Mouse (Mus musculus) midbrain, embryonic 12.5 days (tissue): Measurements from ENCODE around the gene Gcnt4. TPM values are rescaled to one million over a fixed set of nuclear protein-coding genes. Genes with fewer than 3 reads are reported as not detected.

Source experiments
- ATAC-seq: fragments of 200-750 bp; cut with Nextera tagmentation; 2 replicates; pipeline ENCODE4 v1.8.0; 2017; ENCODE audit warnings: low read depth, moderate TSS enrichment, moderate library complexity; ENCODE audit not compliant: low FRiP score
- H3K27ac ChIP-seq: fragments of 300-500 bp; sonication (generic); replicated peaks from 2 replicates; pipeline ENCODE4 v1.5.1; 2016; ENCODE audit warnings: mild to moderate bottlenecking
- H3K27me3 ChIP-seq: fragments of 300-500 bp; sonication (generic); 2 replicates; pipeline ENCODE4 v1.6.1; 2016; ENCODE audit warnings: mild to moderate bottlenecking
- H3K36me3 ChIP-seq: fragments of 300-500 bp; sonication (generic); 2 replicates; pipeline ENCODE4 v1.6.1; 2016
- H3K4me1 ChIP-seq: fragments of 300-500 bp; sonication (generic); 2 replicates; pipeline ENCODE4 v1.6.1; 2016
- H3K4me2 ChIP-seq: fragments of 300-500 bp; sonication (generic); replicated peaks from 2 replicates; pipeline ENCODE4 v1.6.1; 2016; ENCODE audit warnings: mild to moderate bottlenecking, moderate library complexity
- H3K4me3 ChIP-seq: fragments of 300-500 bp; sonication (generic); 2 replicates; pipeline ENCODE4 v1.5.1; 2016; ENCODE audit warnings: mild to moderate bottlenecking
- H3K9ac ChIP-seq: fragments of 300-500 bp; sonication (generic); replicated peaks from 2 replicates; pipeline ENCODE4 v1.6.1; 2016; ENCODE audit warnings: mild to moderate bottlenecking, moderate library complexity
- H3K9me3 ChIP-seq: fragments of 300-500 bp; sonication (generic); 2 replicates; pipeline ENCODE4 v1.6.1; 2016; ENCODE audit warnings: mild to moderate bottlenecking
- WGBS: fragments of 180-500 bp; shearing (Covaris S2); methylation state at CpG from one replicate; pipeline ENCODE4 v1.1.7; 2016; 5-methylcytosine and 5-hydroxymethylcytosine counted together
- polyA plus RNA-seq: library from polyadenylated mRNA; unstranded; fragments of >200 nt; fragmentation: Nextera tagmentation; extraction: Ambion mirVana; gene quantifications from 2 replicates; pipeline ENCODE4 v1.2.1, GENCODE M21; 2016

The Gcnt4 gene
- polyA plus RNA-seq, 1 experiment from 2014 or later = 0.23 TPM

GRCm38 (mm10) chr13:96983251-96984126 lies 59.0 kb downstream of the Gcnt4 start:
- H3K27me3 ChIP-seq = no peaks in the 10 kb centered on the region

GRCm38 (mm10) chr13:96984688-96985087 lies 60.2 kb downstream of the Gcnt4 start:
- no peak overlapping the region for H3K4me3 ChIP-seq
- no peak overlapping the region for H3K27ac ChIP-seq
- ATAC-seq = no peak
- no peaks in the 10 kb centered on the region for H3K4me1 ChIP-seq
- no peak overlapping the region for H3K9ac ChIP-seq
- no peak overlapping the region for H3K4me2 ChIP-seq
- H3K27me3 ChIP-seq = no peaks in the 10 kb centered on the region
- H3K36me3 ChIP-seq = no peaks in the 10 kb centered on the region
- 77% methylated on average over 5 of the region's 5 CpGs for WGBS
- no peaks in the 10 kb centered on the region for H3K9me3 ChIP-seq

More at GRCm38 (mm10) chr13:96983251-96984126, 59.0 kb downstream of the Gcnt4 start:
- Histone ChIP-seq H3K36me3 (no peaks in the 10 kb centered on the region), H3K9me3 (no peaks in the 10 kb centered on the region), H3K4me1 (no peaks in the 10 kb centered on the region), H3K27ac (no peak overlapping the region), H3K4me2 (no peak overlapping the region), H3K9ac (no peak overlapping the region), H3K4me3 (no peak overlapping the region)
- 77% methylated on average over 26 of the region's 26 CpGs for WGBS
- no peak for ATAC-seq

DNA sequence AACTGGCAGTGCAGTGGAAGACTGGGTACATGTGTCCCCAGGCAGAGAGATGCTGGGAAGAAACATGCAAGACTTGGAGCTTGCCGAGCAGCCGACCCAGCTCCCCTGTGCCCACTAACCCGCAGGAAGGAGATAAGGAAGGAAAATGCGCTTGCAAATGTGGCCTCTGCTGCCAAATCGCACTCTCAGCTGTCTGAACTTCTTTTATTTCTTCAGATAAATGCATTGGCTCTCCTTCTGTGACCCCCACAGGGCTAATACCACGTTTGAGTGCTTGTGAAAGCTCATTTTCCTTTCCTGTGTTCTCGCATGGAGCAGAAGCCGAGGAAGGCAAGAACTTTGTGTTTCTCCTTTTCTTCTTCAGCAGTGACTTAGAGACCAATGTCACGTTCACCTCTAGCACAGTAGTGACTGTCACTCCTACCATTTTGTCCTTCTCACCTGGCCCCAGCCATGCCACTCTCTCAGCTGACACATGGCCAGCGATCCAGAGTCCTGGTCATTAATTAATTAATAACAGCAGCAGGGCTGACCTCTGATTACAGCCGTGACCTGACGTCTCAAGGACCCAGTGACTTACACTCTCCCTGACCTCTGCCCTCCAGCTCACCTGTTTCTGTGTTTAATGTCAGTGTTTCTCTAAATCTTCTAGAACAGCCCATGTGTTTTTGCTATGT lies 61.2 kb downstream of the Gcnt4 start:
- H3K27me3 ChIP-seq = no peaks in the 10 kb centered on the region
- ATAC-seq = no peak
- WGBS = 68% methylated on average over 12 of the region's 12 CpGs

DNA sequence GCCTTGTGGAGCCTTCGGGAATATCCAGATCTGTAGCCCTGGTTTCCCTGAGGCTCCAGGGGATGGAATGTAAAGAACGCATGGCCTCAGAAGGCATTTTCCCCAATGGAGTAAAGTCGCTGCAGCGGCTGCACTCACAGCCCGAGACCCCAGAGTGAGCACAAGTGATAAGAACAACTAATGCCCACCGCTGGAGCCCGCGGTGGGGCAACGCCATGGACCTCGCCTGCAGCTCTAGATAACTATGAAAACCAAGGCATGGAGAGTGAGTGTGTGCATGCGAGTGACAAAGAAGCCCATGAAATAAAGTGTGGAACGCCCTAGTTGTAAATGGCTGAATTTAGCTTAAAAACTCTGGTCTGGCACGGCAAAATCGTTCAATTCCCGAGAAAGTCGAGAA lies 64.6 kb downstream of the Gcnt4 start:
- no peak overlapping the region for H3K4me3 ChIP-seq
- no peak for ATAC-seq
- no peak overlapping the region for H3K9ac ChIP-seq
- WGBS = 94% methylated on average over 16 of the region's 16 CpGs
- H3K4me1 ChIP-seq = no peaks in the 10 kb centered on the region
- no peak overlapping the region for H3K27ac ChIP-seq
- H3K4me2 ChIP-seq = no peak overlapping the region
- no peaks in the 10 kb centered on the region for H3K36me3 ChIP-seq
- H3K9me3 ChIP-seq = no peaks in the 10 kb centered on the region
- H3K27me3 ChIP-seq = no peaks in the 10 kb centered on the region

More for the DNA sequence above, 61.2 kb downstream of the Gcnt4 start:
- no peaks in the 10 kb centered on the region for H3K9me3 ChIP-seq
- H3K36me3 ChIP-seq = no peaks in the 10 kb centered on the region
- no peak overlapping the region for H3K4me3 ChIP-seq
- no peaks in the 10 kb centered on the region for H3K4me1 ChIP-seq
- H3K4me2 ChIP-seq = no peak overlapping the region
- no peak overlapping the region for H3K27ac ChIP-seq
- H3K9ac ChIP-seq = no peak overlapping the region

GRCm38 (mm10) chr13:96990045-96990444 lies 65.6 kb downstream of the Gcnt4 start:
- ATAC-seq = no peak
- H3K4me1 ChIP-seq = no peaks in the 10 kb centered on the region
- no peaks in the 10 kb centered on the region for H3K9me3 ChIP-seq
- no peaks in the 10 kb centered on the region for H3K27me3 ChIP-seq
- no peaks in the 10 kb centered on the region for H3K36me3 ChIP-seq
- no peak overlapping the region for H3K4me3 ChIP-seq
- no peak overlapping the region for H3K9ac ChIP-seq
- WGBS = 97% methylated on average over 3 of the region's 3 CpGs
- H3K4me2 ChIP-seq = no peak overlapping the region
- H3K27ac ChIP-seq = no peak overlapping the region

DNA sequence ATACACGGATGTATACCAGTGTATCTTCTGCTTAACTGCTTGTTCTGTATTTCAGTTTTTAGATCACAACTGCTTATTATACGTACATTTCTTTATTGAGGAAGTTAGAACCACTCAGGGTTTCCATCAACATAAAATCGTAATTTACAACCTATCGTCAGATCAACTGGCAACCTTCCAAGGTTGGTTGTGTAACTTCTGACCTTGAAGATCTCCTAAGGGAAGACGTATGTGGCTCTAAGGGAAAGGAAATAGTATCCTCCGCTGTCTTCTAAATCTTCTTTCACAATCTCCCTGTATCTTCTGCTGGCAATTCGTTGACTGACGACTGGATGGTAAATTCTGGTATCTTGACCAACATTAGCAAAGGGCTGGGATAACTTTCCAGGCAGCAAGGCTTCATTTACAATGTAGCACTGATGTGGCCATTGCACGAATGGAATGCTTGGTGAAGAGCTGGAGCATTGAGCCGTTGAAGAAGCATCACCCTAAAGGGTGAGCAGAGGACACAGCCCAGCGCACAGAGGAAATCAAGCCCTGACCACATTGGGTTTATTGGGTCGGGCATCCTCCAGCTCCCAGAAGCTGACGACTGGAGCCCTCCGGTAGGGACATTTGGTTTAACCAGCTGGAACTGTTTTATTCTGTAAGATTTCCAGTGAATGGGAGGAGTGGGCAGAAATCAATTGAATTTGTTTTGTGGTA lies 66.2 kb downstream of the Gcnt4 start:
- Histone ChIP-seq H3K9ac (no peak overlapping the region), H3K4me3 (no peak overlapping the region), H3K27ac (no peak overlapping the region), H3K9me3 (no peaks in the 10 kb centered on the region), H3K4me1 (no peaks in the 10 kb centered on the region), H3K36me3 (no peaks in the 10 kb centered on the region), H3K27me3 (no peaks in the 10 kb centered on the region), H3K4me2 (no peak overlapping the region)
- WGBS = 85% methylated on average over 14 of the region's 14 CpGs
- ATAC-seq = no peak

DNA sequence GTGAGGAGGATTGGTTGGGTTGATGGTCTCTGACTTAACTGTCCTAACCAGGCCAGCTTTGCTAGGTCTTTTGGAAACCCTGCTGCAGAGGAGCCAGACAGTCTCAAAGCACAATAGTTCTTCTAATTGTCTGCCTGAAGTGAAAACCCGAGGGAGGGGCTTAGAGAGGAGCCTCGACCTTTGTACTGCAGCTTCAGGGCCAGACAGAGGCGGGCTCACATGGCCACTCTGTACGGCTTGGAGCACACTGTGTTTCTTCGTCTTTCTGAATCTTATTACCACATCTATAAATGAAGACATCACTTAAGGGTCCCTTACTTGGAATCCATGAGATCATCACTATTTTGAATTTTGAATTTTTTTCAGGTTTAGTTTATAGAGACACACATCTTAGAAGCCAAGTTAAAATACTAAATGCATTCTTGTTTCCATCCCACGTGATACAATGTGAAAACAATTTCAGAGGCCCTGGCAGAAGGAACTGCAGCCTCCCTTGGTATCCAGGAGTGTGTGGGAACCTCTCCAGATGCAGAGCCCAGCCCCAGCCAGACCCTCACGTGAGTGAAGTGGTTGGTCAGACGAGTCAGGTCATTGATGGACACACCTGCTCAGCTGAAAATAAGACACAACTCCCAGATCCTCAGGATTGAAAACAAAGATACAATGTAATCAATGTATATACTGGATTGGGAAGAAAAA lies 69.0 kb downstream of the Gcnt4 start:
- no peak for ATAC-seq
- WGBS = 36% methylated on average over 8 of the region's 8 CpGs

DNA sequence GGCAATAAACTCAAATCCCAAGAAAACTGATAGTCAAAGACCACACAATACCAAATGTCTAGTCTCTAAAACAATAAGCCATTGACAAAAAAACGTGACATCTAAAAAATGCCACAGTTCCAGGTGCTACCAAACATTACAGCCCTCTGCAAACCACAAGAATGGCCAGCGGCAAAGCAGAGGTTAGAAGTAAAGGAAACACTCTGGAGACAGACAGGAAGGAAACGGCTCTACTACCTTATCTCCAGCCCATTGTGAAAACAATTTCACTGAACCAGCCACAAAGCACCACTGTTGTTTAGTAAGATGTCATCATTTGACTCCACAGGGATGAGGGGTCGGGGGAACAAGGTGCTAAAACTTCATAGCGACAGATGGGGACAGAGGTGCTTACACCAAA lies 70.8 kb downstream of the Gcnt4 start:
- no peak overlapping the region for H3K4me3 ChIP-seq
- no peaks in the 10 kb centered on the region for H3K9me3 ChIP-seq
- no peak overlapping the region for H3K27ac ChIP-seq
- WGBS = 85% methylated on average over 5 of the region's 5 CpGs
- H3K4me1 ChIP-seq = no peaks in the 10 kb centered on the region
- H3K27me3 ChIP-seq = no peaks in the 10 kb centered on the region
- H3K4me2 ChIP-seq = no peak overlapping the region
- H3K9ac ChIP-seq = no peak overlapping the region
- no peaks in the 10 kb centered on the region for H3K36me3 ChIP-seq
- no peak for ATAC-seq

More for the DNA sequence above, 69.0 kb downstream of the Gcnt4 start:
- Histone ChIP-seq H3K36me3 (no peaks in the 10 kb centered on the region), H3K4me2 (no peak overlapping the region), H3K9me3 (no peaks in the 10 kb centered on the region), H3K27me3 (no peaks in the 10 kb centered on the region), H3K9ac (no peak overlapping the region), H3K4me3 (no peak overlapping the region), H3K27ac (no peak overlapping the region), H3K4me1 (no peaks in the 10 kb centered on the region)

DNA sequence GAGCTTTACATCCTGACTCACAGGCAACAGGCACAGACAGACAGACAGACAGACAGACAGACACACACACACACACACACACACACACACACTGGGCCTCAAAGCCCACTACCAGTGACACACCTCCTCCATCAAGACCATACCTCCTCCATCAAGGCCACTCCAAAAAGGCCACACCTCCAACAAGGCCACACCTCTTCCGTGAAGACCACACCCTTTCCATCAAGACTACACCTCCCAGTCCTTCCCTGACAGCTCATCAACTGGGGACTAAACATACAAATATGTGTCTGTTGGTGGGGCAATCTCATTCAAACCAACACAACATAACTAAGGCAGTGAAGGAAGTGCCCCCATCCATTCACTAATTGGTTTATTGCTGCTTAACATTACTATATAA lies 72.6 kb downstream of the Gcnt4 start:
- Histone ChIP-seq H3K27me3 (no peaks in the 10 kb centered on the region), H3K36me3 (no peaks in the 10 kb centered on the region), H3K9ac (no peak overlapping the region), H3K9me3 (no peaks in the 10 kb centered on the region), H3K27ac (no peak overlapping the region), H3K4me2 (no peak overlapping the region), H3K4me1 (no peaks in the 10 kb centered on the region), H3K4me3 (no peak overlapping the region)
- 82% methylated on average over 1 of the region's 1 CpGs for WGBS
- ATAC-seq = no peak
